Comparison of ENCODE assay signal across 12 mouse cellular contexts in the genomic region with DNA sequence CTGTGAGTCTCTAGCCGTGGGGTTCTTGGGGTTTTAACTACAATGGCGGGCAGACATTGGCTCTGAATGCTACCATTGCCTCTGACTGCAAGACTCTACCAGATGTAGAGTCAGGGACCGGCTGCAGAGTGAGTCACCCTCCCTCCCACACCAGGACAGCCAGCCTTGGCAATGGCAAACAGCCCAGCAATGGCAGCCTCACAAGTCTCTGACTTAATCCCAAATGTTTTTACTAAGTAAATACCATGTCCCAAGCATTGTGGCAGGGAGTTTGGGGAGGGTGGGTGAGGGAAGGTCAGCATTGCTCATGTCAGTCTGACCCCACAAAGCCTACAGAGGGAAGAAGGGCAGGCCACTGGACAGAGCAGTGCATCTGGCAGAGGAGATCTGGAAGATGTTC. TPM values are rescaled to one million over a fixed set of nuclear protein-coding genes. Genes with fewer than 3 reads are reported as not detected.
A peak's percentile ranks its signal among the peaks of the same experiment; 100 is the strongest.
DNase-seq lines count a peak whose midpoint lies in the region; ATAC-seq lines count a peak whose summit lies in the region.
"Had no signal": no experiment of that assay in that cellular context is flagged by ENCODE, and none has a peak within 500 bp of the region (broad histone marks: within the 10 kb centered on the region; RNA-seq: fewer than 3 reads in every experiment).

No protein-coding gene starts in this region.

- DNase-seq in heart, adult 18-20 months = peak; percentile 54 to 69
- peak; percentile 40 for DNase-seq in testis, postnatal 10 days (ENCODE audit: low spot score)
- no peak for DNase-seq in testis, postnatal 14 days (ENCODE audit: low spot score)
- DNase-seq in heart, postnatal 10 days = peak; percentile 43 to 46
- DNase-seq: cerebellum, postnatal 36 days had no signal

- H3K4me3 ChIP-seq in heart, embryonic 12.5 days = no peak overlapping the region
- no peak overlapping the region for H3K4me3 ChIP-seq in stomach, embryonic 16.5 days (replicated peaks; ENCODE audit: low read length)
- H3K4me3 ChIP-seq in intestine, embryonic 16.5 days (ENCODE audit: low read length) = no peak overlapping the region
- H3K4me3 ChIP-seq: forebrain, embryonic 12.5 days; neural tube, embryonic 15.5 days had no signal

- 73% methylated on average over 3 of the region's 3 CpGs for WGBS in heart, embryonic 12.5 days
- WGBS in stomach, embryonic 16.5 days = 54% methylated on average over 3 of the region's 3 CpGs
- 73% methylated on average over 3 of the region's 3 CpGs for WGBS in intestine, embryonic 16.5 days

- H3K4me2 ChIP-seq in heart, embryonic 12.5 days = no peak overlapping the region
- no peak overlapping the region for H3K4me2 ChIP-seq in stomach, embryonic 16.5 days (ENCODE audit: low read depth, low read length)
- no peak overlapping the region for H3K4me2 ChIP-seq in intestine, embryonic 16.5 days (ENCODE audit: low read depth, low read length)
- H3K4me2 ChIP-seq: forebrain, embryonic 12.5 days; neural tube, embryonic 15.5 days had no signal

- H3K27ac ChIP-seq in heart, embryonic 12.5 days (ENCODE audit: poor library complexity, severe bottlenecking) = no peak overlapping the region
- 0 out of 2 replicates have a peak overlapping the region, but pooled peaks have one; percentile 40 for H3K27ac ChIP-seq in stomach, embryonic 16.5 days (ENCODE audit: low read length)
- no peak overlapping the region for H3K27ac ChIP-seq in intestine, embryonic 16.5 days (ENCODE audit: low read length)
- H3K27ac ChIP-seq: forebrain, embryonic 12.5 days; neural tube, embryonic 15.5 days had no signal

- intact Hi-C loops in heart, postnatal 10 days (cut with DNase I) = loop anchor here (10.0 kb wide), 1 partner anchor 600 kb away; the partner anchor contains the start of gene Lrrc32

- ATAC-seq in heart, embryonic 12.5 days (ENCODE audit: insufficient number of reproducible peaks, low FRiP score) = no peak
- ATAC-seq in stomach, embryonic 16.5 days (ENCODE audit: insufficient read depth, low FRiP score) = peak; percentile 53
- ATAC-seq in megakaryocyte, adult 5-6 weeks (ENCODE audit: poor library complexity, severe bottlenecking) = no peak
- no peak for ATAC-seq in intestine, embryonic 16.5 days
- ATAC-seq: hindbrain, embryonic 16.5 days had no signal

- H3K27me3 ChIP-seq in heart, embryonic 12.5 days (replicated peaks) = no peaks in the 10 kb centered on the region
- no peaks in the 10 kb centered on the region for H3K27me3 ChIP-seq in stomach, embryonic 16.5 days (ENCODE audit: control insufficient read depth, insufficient read depth, low read length)
- H3K27me3 ChIP-seq in intestine, embryonic 16.5 days (replicated peaks; ENCODE audit: control insufficient read depth, insufficient read depth, low read length) = no peaks in the 10 kb centered on the region
- H3K27me3 ChIP-seq: forebrain, embryonic 12.5 days; neural tube, embryonic 15.5 days had no signal

- peaks cover 14% of the 10 kb centered on the region for H3K36me3 ChIP-seq in heart, embryonic 12.5 days
- no peaks in the 10 kb centered on the region for H3K36me3 ChIP-seq in stomach, embryonic 16.5 days (ENCODE audit: control insufficient read depth, insufficient read depth, low read length)
- H3K36me3 ChIP-seq in intestine, embryonic 16.5 days (ENCODE audit: control insufficient read depth, insufficient read depth, low read length) = peaks cover 8% of the 10 kb centered on the region; the same call in 1 of the 2 replicates

- H3K9ac ChIP-seq in heart, embryonic 12.5 days = no peak overlapping the region
- H3K9ac ChIP-seq in stomach, embryonic 16.5 days (ENCODE audit: low read length) = no peak overlapping the region
- H3K9ac ChIP-seq in intestine, embryonic 16.5 days (ENCODE audit: low read depth, low read length) = no peak overlapping the region
- H3K9ac ChIP-seq: forebrain, embryonic 12.5 days; neural tube, embryonic 15.5 days had no signal

- H3K9me3 ChIP-seq in heart, embryonic 12.5 days (replicated peaks) = no peaks in the 10 kb centered on the region
- no peaks in the 10 kb centered on the region for H3K9me3 ChIP-seq in stomach, embryonic 16.5 days (replicated peaks; ENCODE audit: control insufficient read depth, low read length)
- no peaks in the 10 kb centered on the region for H3K9me3 ChIP-seq in intestine, embryonic 16.5 days (ENCODE audit: control insufficient read depth, low read length)
- H3K9me3 ChIP-seq: forebrain, embryonic 12.5 days; neural tube, embryonic 15.5 days had no signal

- H3K4me1 ChIP-seq in heart, embryonic 12.5 days (replicated peaks) = 0 out of 2 replicates have a peak, but pooled peaks cover 5% of the 10 kb centered on the region
- no peaks in the 10 kb centered on the region for H3K4me1 ChIP-seq in stomach, embryonic 16.5 days (ENCODE audit: control insufficient read depth, insufficient read depth, low read length)
- H3K4me1 ChIP-seq in intestine, embryonic 16.5 days (ENCODE audit: control insufficient read depth, insufficient read depth, low read length) = no peaks in the 10 kb centered on the region
- H3K4me1 ChIP-seq: neural tube, embryonic 15.5 days had no signal

RNA-seq across cellular contexts. Expression of gene Uvrag, which starts 55.7 kb away (rescaled TPM):
- total RNA-seq in heart, adult 18-20 months (2021) = 10 to 100 TPM; 17.4 to 19.9 TPM
- 18.8 and 19.6 TPM in 2 replicates for polyA plus RNA-seq in heart, embryonic 12.5 days (2016; fragmentation: Nextera tagmentation; extraction: Ambion mirVana)
- 10 to 100 TPM; 34.6 to 35.0 TPM for total RNA-seq in heart, postnatal 10 days (2021)
- polyA plus RNA-seq in stomach, embryonic 16.5 days (2015; fragmentation: Nextera tagmentation; extraction: Ambion mirVana) = 14.4 and 14.8 TPM in 2 replicates
- 37.2 and 42.4 TPM in 2 replicates for total RNA-seq in megakaryocyte, adult 5-6 weeks (2015)
- total RNA-seq in megakaryocyte, adult 5-6 weeks (2017) = 43.1 and 50.8 TPM in 2 replicates
- 17.4 and 18.3 TPM in 2 replicates for polyA plus RNA-seq in intestine, embryonic 16.5 days (2015; fragmentation: Nextera tagmentation; extraction: Ambion mirVana)
